Mouse (Mus musculus) stomach, postnatal 0 days (tissue): ENCODE measurements around the gene Cdca4. TPM values are rescaled to one million over a fixed set of nuclear protein-coding genes. Genes with fewer than 3 reads are reported as not detected.

Experiments used
- ATAC-seq: fragments of 200-750 bp; cut with Nextera tagmentation; 2 replicates; pipeline ENCODE4 v1.8.0; 2017; ENCODE audit not compliant: low FRiP score, low TSS enrichment
- DNase-seq: peaks from one replicate; pipeline ENCODE4 v3.0.0-alpha.2; 2016; ENCODE audit warnings: low spot score
- H3K27ac ChIP-seq: fragments of 300-500 bp; sonication (generic); replicated peaks from 2 replicates; pipeline ENCODE4 v1.5.1; 2014; ENCODE audit warnings: mild to moderate bottlenecking, control low read depth
- H3K27me3 ChIP-seq: fragments of 300-500 bp; sonication (generic); 2 replicates; pipeline ENCODE4 v1.6.1; 2014; ENCODE audit warnings: low read length; ENCODE audit not compliant: control insufficient read depth, insufficient read depth
- H3K36me3 ChIP-seq: fragments of 300-500 bp; sonication (generic); 2 replicates; pipeline ENCODE4 v1.6.1; 2014; ENCODE audit warnings: low read length, mixed read lengths; ENCODE audit not compliant: control insufficient read depth, insufficient read depth
- H3K4me1 ChIP-seq: fragments of 300-500 bp; sonication (generic); replicated peaks from 2 replicates; pipeline ENCODE4 v1.6.1; 2014; ENCODE audit warnings: antibody characterized with exemption; ENCODE audit not compliant: control insufficient read depth, insufficient read depth
- H3K4me2 ChIP-seq: fragments of 300-500 bp; sonication (generic); replicated peaks from 2 replicates; pipeline ENCODE4 v1.6.1; 2014; ENCODE audit warnings: low read depth, mild to moderate bottlenecking, control low read depth, moderate library complexity
- H3K4me3 ChIP-seq: fragments of 300-500 bp; sonication (generic); 2 replicates; pipeline ENCODE4 v1.5.1; 2014; ENCODE audit warnings: low read depth, low read length, control low read depth
- H3K9ac ChIP-seq: fragments of 300-500 bp; sonication (generic); 2 replicates; pipeline ENCODE4 v1.6.1; 2014; ENCODE audit warnings: mild to moderate bottlenecking, low read length, control low read depth, mixed read lengths
- H3K9me3 ChIP-seq: fragments of 300-500 bp; sonication (generic); 2 replicates; pipeline ENCODE4 v1.6.1; 2016; ENCODE audit warnings: low read length; ENCODE audit not compliant: control insufficient read depth
- CTCF ChIP-seq: IDR thresholded peaks from 2 replicates; pipeline ENCODE4 v1.5.1; 2016; ENCODE audit warnings: antibody characterized with exemption, low read depth, mild to moderate bottlenecking, moderate library complexity
- EP300 ChIP-seq: optimal IDR thresholded peaks from 2 replicates; pipeline ENCODE3; 2016; ENCODE audit warnings: antibody characterized with exemption
- WGBS: fragments of 180-500 bp; shearing (Covaris S2); extraction: QIAGEN DNeasy Blood & Tissue Kit; methylation state at CpG from one replicate; pipeline ENCODE4 v1.1.7; 2014; 5-methylcytosine and 5-hydroxymethylcytosine counted together
- polyA plus RNA-seq: library from polyadenylated mRNA; unstranded; fragments of >200 nt; fragmentation: Nextera tagmentation; extraction: Ambion mirVana; gene quantifications from 2 replicates; pipeline ENCODE4 v1.2.1, GENCODE M21; 2015

Gene Cdca4
- polyA plus RNA-seq, 1 experiment from 2014 or later, result 41.6 TPM

- ATAC-seq (0 out of 2 replicates have a peak, but pooled peaks have one; percentile 21), DNase-seq (no peak)
- H3K9me3 ChIP-seq, result no peaks in the 10 kb centered on the region
- no peaks in the 10 kb centered on the region for H3K27me3 ChIP-seq
- H3K27ac ChIP-seq, result peak overlapping the region; percentile 69
- no peak overlapping the region for H3K9ac ChIP-seq
- WGBS, result 59% methylated on average over 14 of the region's 14 CpGs
- no peak overlapping the region for H3K4me2 ChIP-seq
- TF ChIP-seq CTCF (no peak), EP300 (no peak)
- no peak overlapping the region for H3K4me3 ChIP-seq
- H3K36me3 ChIP-seq, result peaks cover 11% of the 10 kb centered on the region
- no peaks in the 10 kb centered on the region for H3K4me1 ChIP-seq
Observed at GRCm38 (mm10) chr12:112814682-112815470, 14.3 kb downstream of the Cdca4 start.

- Histone ChIP-seq H3K9ac (no peak overlapping the region), H3K9me3 (no peaks in the 10 kb centered on the region), H3K27ac (no peak overlapping the region), H3K36me3 (peaks cover 2% of the 10 kb centered on the region), H3K27me3 (no peaks in the 10 kb centered on the region), H3K4me3 (no peak overlapping the region), H3K4me1 (no peaks in the 10 kb centered on the region), H3K4me2 (no peak overlapping the region)
- WGBS, result 93% methylated on average over 7 of the region's 7 CpGs
- DNase-seq (no peak), ATAC-seq (no peak)
- no peak for TF ChIP-seq CTCF
Observed at GRCm38 (mm10) chr12:112813370-112813769, 15.9 kb downstream of the Cdca4 start.

GRCm38 (mm10) chr12:112810092-112810885 lies 18.9 kb downstream of the Cdca4 start:
- Histone ChIP-seq H3K36me3 (no peaks in the 10 kb centered on the region; the same call in 1 of the 2 replicates), H3K4me1 (no peaks in the 10 kb centered on the region), H3K27ac (no peak overlapping the region), H3K4me2 (0 out of 2 replicates have a peak overlapping the region, but pooled peaks have one; percentile 95), H3K27me3 (no peaks in the 10 kb centered on the region), H3K4me3 (no peak overlapping the region), H3K9ac (no peak overlapping the region), H3K9me3 (no peaks in the 10 kb centered on the region)
- DNase-seq, result no peak
- TF ChIP-seq EP300 (no peak), CTCF (no peak)
- no peak for ATAC-seq
- 56% methylated on average over 19 of the region's 19 CpGs for WGBS

- H3K9me3 ChIP-seq, result no peaks in the 10 kb centered on the region
- no peaks in the 10 kb centered on the region for H3K27me3 ChIP-seq
- peak overlapping the region; percentile 95 for H3K4me2 ChIP-seq
- H3K4me3 ChIP-seq, result peak overlapping the region; percentile 64
- WGBS, result 19% methylated on average over 8 of the region's 8 CpGs
- DNase-seq (no peak), ATAC-seq (no peak)
- no peak overlapping the region for H3K27ac ChIP-seq
- H3K4me1 ChIP-seq, result no peaks in the 10 kb centered on the region
- H3K36me3 ChIP-seq, result no peaks in the 10 kb centered on the region; the same call in 1 of the 2 replicates
- TF ChIP-seq CTCF (no peak), EP300 (no peak)
- peak overlapping the region; percentile 68 for H3K9ac ChIP-seq
Observed at GRCm38 (mm10) chr12:112809641-112810040, 19.6 kb downstream of the Cdca4 start.

GRCm38 (mm10) chr12:112808587-112809364 lies 20.4 kb downstream of the Cdca4 start, which contains the start of gene Clba1:
Gene Clba1 (plus strand): TSS chr12:112808937.
- ATAC-seq (peak; percentile 88), DNase-seq (peak; percentile 93)
- Histone ChIP-seq H3K4me3 (peak within 1 kb of the TSS; percentile 64), H3K4me2 (peak within 1 kb of the TSS; percentile 95), H3K9me3 (no peaks in the 10 kb centered on the region), H3K9ac (peak within 1 kb of the TSS; percentile 68), H3K36me3 (no peaks in the 10 kb centered on the region; the same call in 1 of the 2 replicates), H3K27me3 (no peaks in the 10 kb centered on the region), H3K4me1 (no peaks in the 10 kb centered on the region), H3K27ac (peak within 1 kb of the TSS; percentile 40; the same call in 1 of the 2 replicates)
- TF ChIP-seq EP300, result no peak
- TF ChIP-seq CTCF, result peak; percentile 72
- 2% methylated on average over 53 of the region's 64 CpGs for WGBS
